8 mouse cellular contexts compared by ENCODE assay signal in the genomic region with DNA sequence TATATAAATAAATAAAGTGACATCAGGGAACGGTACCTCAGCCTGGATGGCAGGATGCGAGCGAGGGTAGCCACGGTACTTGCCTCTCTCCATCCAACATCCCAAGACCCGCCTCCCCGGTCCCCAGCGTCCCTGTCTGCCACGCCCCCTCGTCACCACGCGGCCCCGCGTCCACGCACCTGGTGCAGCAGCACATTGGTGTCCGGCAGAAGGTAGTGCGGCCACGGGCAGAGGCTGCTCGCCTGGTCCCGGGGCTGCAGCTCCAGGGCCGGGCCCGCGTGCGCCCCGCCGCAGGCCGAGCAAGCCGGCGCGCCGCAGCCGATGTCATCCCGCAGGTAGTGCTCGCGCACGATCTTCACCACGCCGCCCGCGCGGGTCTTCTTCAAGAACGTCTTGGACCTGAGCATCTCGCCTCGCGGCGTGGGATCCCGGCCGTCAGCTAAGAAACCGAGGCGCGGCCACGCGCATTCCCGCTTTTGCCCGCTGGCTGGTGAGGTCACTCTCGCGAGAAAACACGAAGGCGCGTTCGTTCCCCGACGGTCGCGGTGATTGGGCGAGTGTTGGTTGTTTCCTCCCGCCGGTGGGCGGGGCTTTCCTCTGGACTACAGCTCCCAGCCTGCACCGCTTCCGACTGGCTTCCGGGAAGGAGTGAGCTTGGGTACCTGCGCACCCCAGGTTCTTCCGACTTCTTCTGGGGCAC. TPM values are rescaled to one million over a fixed set of nuclear protein-coding genes. Genes with fewer than 3 reads are reported as not detected.
DNase-seq lines count a peak whose midpoint lies in the region; ATAC-seq lines count a peak whose summit lies in the region.

A gene (plus strand): TSS at position 158 of the 700 bp plus-strand sequence.
A gene (minus strand): TSS at position 504 of the 700 bp plus-strand sequence.

- no peaks in the 10 kb centered on the region for H3K9me3 ChIP-seq in hindbrain, embryonic 15.5 days

- DNase-seq in T-cell, adult 2 months (ENCODE audit: low spot score), result peak; percentile 99
- peak; percentile 99 for DNase-seq in cerebellum, postnatal 36 days
- peak; percentile 99 to 100 for DNase-seq in frontal cortex, postnatal 36 days (ENCODE audit: low spot score in 2 of 2)
- DNase-seq in left cerebral cortex, adult 11 months (ENCODE audit: low spot score), result peak; percentile 99
- peak; percentile 99 for DNase-seq in lung, postnatal 4 days
- peak; percentile 97 for DNase-seq in retina, postnatal 7 days (ENCODE audit: low read depth, low spot score)
- DNase-seq in urinary bladder, adult 2 months (ENCODE audit: low spot score), result peak; percentile 94

- H3K4me1 ChIP-seq in hindbrain, embryonic 15.5 days (replicated peaks), result peaks cover 14% of the 10 kb centered on the region

- H3K27ac ChIP-seq in hindbrain, embryonic 15.5 days (replicated peaks), result peak within 1 kb of the TSS; percentile 90

- under 1% methylated on average over 72 of the region's 73 CpGs for WGBS in hindbrain, embryonic 15.5 days

- H3K36me3 ChIP-seq in hindbrain, embryonic 15.5 days, result peaks cover 31% of the 10 kb centered on the region

- H3K27me3 ChIP-seq in hindbrain, embryonic 15.5 days, result no peaks in the 10 kb centered on the region

- H3K4me2 ChIP-seq in hindbrain, embryonic 15.5 days, result peak within 1 kb of the TSS; percentile 80

- ATAC-seq in hindbrain, embryonic 15.5 days (ENCODE audit: low FRiP score, low read depth), result peak; percentile 99

- H3K9ac ChIP-seq in hindbrain, embryonic 15.5 days, result peak within 1 kb of the TSS; percentile 97

- peak within 1 kb of the TSS; percentile 99 for H3K4me3 ChIP-seq in hindbrain, embryonic 15.5 days

RNA-seq across cellular contexts. Expression of the first gene that starts in this region (rescaled TPM):
- 17.1 TPM in 2 replicates for polyA plus RNA-seq in hindbrain, embryonic 15.5 days (2015; fragmentation: Nextera tagmentation; extraction: Ambion mirVana)
- 7.8 and 8.2 TPM in 2 replicates for polyA plus RNA-seq in urinary bladder, adult 2 months (2012; rRNA removed)

RNA-seq across cellular contexts. Expression of the second gene that starts in this region (rescaled TPM):
- 22.1 and 23.0 TPM in 2 replicates for polyA plus RNA-seq in hindbrain, embryonic 15.5 days (2015; fragmentation: Nextera tagmentation; extraction: Ambion mirVana)
- polyA plus RNA-seq in urinary bladder, adult 2 months (2012; rRNA removed), result 13.0 and 14.0 TPM in 2 replicates

Comparison
In these comparisons a context has a peak if more than half of its experiments do, and no peak if none do; other contexts are left out.
1. Peak in every context shown above with its lines: DNase-seq, ATAC-seq, H3K4me3 ChIP-seq and H3K27ac ChIP-seq.